Mouse (Mus musculus) mesoderm, embryonic 11.5 days (tissue): ENCODE measurements around the gene Fgfr2.

Source experiments
- DNase-seq: peaks from one replicate; pipeline ENCODE4 v3.0.0-alpha.2; 2012; ENCODE audit warnings: low read depth, low spot score

The Fgfr2 gene

GRCm38 (mm10) chr7:132098441-132098840 is 1024.7 kb downstream of the Fgfr2 start:
- DNase-seq = peak; percentile 22

GRCm38 (mm10) chr7:132094666-132095065 is 1028.5 kb downstream of the Fgfr2 start:
- no peak for DNase-seq

DNA sequence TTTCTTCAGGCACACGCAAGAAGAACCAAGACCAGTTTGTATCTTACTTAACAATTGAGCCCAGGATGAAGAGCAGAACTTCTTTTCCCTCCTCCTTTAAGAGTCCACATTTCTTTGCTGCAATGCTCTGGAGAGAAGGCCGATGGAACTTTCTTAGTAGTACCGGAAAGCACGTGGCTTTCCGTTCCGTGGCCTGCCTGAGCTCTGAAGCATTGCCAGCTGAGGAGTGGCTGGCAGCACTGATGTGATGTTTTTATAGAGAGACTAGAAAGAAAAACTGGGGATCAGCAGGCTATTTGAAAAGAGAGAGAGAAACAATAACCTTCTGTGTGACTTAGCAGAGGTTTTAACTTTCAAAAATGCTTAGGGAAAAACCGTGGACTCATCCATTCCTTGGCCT is 1031.6 kb downstream of the Fgfr2 start:
- no peak for DNase-seq

- DNase-seq = no peak
These were observed 1034.5 kb downstream of the Fgfr2 start for GRCm38 (mm10) chr7:132088606-132089005.

DNA sequence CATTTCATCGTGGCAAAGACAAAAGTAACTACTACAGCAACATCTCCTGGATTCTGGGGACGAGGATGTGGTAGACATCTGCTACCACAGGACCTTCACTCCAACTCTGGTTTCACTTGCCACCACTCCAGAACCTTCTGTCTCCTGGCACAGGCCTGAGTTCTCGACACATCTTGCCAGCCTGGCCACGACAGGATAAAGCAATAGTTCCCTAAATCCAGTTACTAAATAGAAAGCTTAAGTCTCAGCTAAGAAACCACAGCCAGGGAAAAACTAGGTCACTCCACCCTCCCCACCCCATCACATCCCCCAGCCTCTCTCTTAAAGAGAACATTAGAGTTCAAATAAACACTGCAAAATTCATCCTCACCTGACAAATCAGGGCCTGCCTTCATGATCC is 1035.0 kb downstream of the Fgfr2 start:
- DNase-seq = no peak

DNA sequence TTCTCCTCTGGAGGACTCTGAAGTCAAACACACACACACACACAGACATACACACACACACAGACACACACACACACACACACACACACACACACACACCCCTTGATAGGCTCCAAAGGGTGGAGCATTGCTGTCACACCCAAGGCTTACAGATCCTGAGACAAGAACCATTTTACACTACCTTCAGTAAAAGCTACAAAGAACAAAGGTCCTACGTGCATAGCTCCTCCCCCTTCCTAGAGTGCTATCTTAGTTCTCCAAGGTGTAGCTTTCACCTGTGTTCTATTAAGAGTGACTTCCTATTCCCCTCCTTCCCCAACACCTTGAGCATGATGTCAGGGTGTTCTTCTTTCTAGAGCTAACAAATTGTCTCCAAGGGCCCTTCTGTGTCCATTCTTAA is 1047.3 kb downstream of the Fgfr2 start:
- DNase-seq = no peak

- DNase-seq = no peak
These were observed 1048.6 kb downstream of the Fgfr2 start for GRCm38 (mm10) chr7:132074503-132074902.

DNA sequence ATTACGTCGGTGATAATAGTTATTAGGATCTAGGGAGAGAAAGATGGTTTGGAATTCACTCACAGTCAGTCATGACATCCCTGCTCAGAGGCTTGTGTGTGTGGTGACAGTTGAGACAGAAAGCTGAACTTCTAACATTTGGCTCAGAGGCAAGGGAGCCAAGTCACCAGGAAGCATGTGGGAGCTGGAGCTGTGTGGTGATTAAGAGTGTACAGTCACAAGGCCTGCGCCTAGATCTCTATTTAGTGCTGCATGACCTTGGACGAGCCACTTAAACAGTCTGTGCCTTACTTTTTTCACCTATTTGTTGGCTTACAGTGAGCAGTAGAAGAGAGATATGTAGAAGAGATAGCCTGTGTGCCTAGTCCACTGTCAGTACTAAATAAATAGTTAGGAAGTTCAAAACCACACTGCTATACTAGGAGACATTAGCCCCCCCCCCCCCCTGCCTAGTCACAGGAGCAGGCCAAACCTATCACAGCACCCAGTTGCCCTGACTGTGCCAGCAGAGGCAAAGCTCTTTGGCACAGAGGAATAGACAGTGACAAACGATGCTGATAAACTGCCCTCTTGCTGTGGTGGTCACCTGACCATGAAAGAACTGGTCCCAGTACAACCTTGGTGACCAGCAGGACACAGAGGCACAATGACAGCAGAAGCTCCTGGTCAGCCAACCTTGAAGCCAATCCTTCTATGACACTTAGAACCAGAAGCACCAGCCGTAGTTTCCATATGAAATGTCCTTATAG is 1052.1 kb downstream of the Fgfr2 start:
- no peak for DNase-seq

GRCm38 (mm10) chr7:132067951-132068350 is 1055.2 kb downstream of the Fgfr2 start:
- DNase-seq = no peak

DNA sequence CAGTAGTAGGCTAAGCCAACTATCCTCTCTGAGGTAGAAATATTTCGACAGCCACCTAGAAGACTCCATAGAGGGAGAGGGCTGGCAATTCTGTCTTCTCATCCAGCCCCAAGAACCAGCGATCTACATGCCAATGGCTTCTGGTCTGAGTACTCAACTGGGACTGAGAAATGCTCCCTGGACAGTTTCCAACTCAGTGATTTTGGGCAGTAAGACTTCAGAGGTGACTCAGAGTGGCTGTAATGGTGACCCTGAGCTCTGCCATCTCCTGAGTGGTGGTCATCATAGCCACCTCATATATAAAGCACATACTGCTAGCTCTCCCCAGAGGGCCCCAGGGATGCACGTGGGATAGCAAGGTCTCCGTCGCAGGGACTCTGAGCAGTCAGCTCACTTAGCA is 1055.6 kb downstream of the Fgfr2 start:
- DNase-seq = no peak

- peak; percentile 45 for DNase-seq
These were observed 1063.0 kb downstream of the Fgfr2 start for GRCm38 (mm10) chr7:132060116-132060515.

- DNase-seq = no peak
These were observed 1066.6 kb downstream of the Fgfr2 start for GRCm38 (mm10) chr7:132056565-132056964.

- DNase-seq = no peak
These were observed 1076.5 kb downstream of the Fgfr2 start for GRCm38 (mm10) chr7:132046662-132047061.

- DNase-seq = no peak
These were observed 1091.1 kb downstream of the Fgfr2 start for GRCm38 (mm10) chr7:132031940-132032531.

DNA sequence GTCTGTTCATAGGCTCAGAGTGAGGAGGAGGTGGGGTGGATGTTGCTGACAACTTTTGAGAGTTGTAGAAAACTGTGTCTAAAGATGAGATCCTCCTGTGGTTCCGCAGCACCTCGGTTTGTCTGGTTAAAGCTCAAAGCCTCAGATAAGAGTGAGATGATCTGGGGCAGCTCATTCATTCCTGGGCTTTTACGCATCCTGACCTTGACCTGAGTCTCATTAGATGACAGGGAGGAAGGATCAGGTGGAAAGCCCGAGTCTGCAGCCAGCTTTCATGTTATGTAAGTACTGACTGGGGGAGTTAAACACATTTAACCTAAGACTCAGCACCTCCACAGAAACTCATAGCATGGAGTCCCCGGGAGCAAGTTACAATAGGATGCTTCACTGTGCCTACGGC is 1096.5 kb downstream of the Fgfr2 start:
- DNase-seq = no peak

DNA sequence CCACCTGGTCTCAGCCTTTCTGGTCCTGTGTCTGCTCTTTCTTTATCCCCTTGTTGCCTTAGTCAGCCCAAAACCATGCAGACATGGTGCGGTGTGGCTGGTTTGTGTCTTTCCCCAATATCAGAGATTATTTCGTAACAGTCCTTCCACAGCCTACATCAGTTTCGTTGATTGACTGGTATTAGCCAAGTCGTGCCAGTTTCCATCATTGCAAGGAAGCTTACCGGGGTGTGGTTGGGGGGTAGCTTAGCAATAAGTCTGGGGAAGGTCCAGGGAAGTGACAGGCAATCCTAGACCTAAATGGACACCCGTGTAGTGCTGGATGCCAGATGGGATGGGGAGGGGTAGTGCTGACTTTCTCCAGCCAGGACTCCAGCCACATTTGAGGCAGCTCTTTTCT is 1097.6 kb downstream of the Fgfr2 start:
- no peak for DNase-seq

GRCm38 (mm10) chr7:132015933-132016332 is 1107.2 kb downstream of the Fgfr2 start:
- no peak for DNase-seq

DNA sequence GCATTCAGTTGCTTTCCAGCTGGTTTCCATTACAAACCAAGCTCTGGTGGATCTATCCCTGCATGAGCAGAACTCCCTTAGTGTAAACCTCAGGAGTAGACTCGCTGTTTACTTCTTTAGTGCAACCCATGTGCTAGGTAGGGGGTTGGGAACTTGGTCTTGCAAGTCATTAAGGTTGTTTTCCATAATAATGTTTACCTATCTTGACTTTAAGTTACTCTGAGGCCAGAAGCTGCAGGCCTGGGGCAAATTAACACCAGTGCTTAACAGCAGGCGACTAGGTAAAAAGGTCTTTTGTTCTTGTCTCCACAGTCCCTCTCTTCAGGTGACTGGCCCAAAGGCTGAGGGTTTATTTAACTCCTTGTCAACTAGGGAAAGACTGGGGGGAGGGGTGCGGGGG is 1108.0 kb downstream of the Fgfr2 start:
- DNase-seq = no peak

DNA sequence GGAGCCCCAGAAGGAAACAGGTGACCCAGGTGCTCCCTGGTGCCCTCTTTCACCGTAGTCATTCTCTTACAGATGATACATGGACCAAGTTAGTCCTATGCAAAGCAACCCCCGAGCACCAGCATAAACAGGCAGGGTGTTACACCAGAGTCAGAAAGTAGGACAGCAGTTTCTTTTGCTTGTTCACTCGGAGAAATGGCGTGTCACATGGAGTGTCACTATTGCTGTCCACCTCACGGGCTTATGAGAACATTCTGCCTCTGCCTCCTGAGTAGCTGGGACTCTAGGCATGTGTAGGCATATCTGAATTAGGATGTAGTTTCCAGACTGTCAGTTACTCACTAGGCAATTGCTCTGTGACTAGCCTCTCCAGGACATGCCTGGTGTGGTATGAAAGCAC is 1109.2 kb downstream of the Fgfr2 start:
- DNase-seq = no peak

- peak; percentile 51 for DNase-seq
These were observed 1110.0 kb downstream of the Fgfr2 start for GRCm38 (mm10) chr7:132012969-132013679.

DNA sequence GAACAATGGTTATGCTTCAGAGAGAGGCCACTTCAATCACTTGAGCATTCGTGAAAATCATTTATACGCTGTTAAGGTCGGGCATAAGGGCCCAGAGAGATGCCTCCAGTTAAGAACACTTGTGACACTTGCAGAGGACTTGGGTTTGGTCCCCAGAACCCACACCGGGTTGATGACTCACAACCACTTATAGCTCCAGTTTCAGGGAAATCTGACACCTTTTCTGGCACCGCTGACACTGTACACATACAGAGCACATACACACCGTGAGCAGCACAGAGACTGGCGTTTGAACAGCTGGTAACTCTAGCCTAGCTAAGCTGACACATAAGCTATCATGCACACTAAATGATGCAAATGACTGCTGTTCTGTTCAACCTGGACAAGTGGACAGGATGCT is 1114.1 kb downstream of the Fgfr2 start:
- DNase-seq = no peak

DNA sequence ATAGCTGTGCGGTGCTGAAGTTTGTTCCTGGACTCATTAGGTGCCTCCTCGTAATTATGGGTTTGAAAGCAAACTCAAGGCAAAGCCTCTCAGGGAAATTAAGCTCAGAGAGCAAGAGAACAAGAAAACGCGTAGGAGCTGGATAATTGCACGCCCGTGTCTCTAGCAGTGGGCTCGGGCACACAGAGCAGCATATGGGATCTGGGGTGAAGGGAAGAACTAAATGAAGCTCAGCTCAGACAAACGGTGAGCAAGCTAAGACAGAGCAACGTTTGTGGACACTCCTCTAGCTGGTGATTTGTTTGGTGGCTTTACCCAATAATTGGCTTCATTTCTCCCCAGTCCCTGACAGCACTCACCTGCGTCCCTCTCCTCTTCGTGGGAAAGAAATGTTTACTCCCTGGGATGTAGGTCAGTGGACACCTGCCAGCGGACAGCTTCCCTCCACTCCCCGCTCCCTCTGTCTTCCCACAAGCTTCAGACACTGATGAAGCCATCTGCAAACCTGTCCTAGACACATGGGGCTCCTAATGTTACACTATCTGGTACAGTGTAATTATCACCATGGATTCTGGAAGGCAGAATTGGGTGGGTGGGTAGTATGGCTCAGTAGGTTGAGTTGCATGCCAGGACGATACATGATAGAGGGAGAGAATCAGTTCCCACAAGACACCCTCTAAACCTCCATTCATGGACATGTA is 1117.0 kb downstream of the Fgfr2 start:
- DNase-seq = no peak
